Mouse (Mus musculus) neural tube, embryonic 14.5 days (tissue): ENCODE measurements around the gene Sppl2b. TPM values are rescaled to one million over a fixed set of nuclear protein-coding genes. Genes with fewer than 3 reads are reported as not detected.

ENCODE experiments used
- ATAC-seq: fragments of 200-750 bp; cut with Nextera tagmentation; 2 replicates; pipeline ENCODE4 v1.8.0; 2017; ENCODE audit warnings: low read depth, mild to moderate bottlenecking, moderate TSS enrichment, moderate library complexity
- H3K27ac ChIP-seq: fragments of 300-500 bp; sonication (generic); 2 replicates; pipeline ENCODE4 v1.5.1; 2014; ENCODE audit warnings: low read depth, mild to moderate bottlenecking, control low read depth, low read length, moderate library complexity, mixed read lengths
- H3K27me3 ChIP-seq: fragments of 300-500 bp; sonication (generic); 2 replicates; pipeline ENCODE4 v1.6.1; 2014; ENCODE audit warnings: low read length; ENCODE audit not compliant: control insufficient read depth, insufficient read depth
- H3K36me3 ChIP-seq: fragments of 300-500 bp; sonication (generic); 2 replicates; pipeline ENCODE4 v1.6.1; 2014; ENCODE audit warnings: low read length, mixed read lengths; ENCODE audit not compliant: control insufficient read depth, insufficient read depth
- H3K4me1 ChIP-seq: fragments of 300-500 bp; sonication (generic); 2 replicates; pipeline ENCODE4 v1.6.1; 2014; ENCODE audit warnings: low read length; ENCODE audit not compliant: control insufficient read depth, insufficient read depth
- H3K4me2 ChIP-seq: fragments of 300-500 bp; sonication (generic); 2 replicates; pipeline ENCODE4 v1.6.1; 2014; ENCODE audit warnings: mild to moderate bottlenecking, low read depth, low read length, control low read depth
- H3K4me3 ChIP-seq: fragments of 300-500 bp; sonication (generic); 2 replicates; pipeline ENCODE4 v1.5.1; 2014; ENCODE audit warnings: low read depth, low read length, control low read depth, mixed read lengths
- H3K9ac ChIP-seq: fragments of 300-500 bp; sonication (generic); replicated peaks from 2 replicates; pipeline ENCODE4 v1.6.1; 2014; ENCODE audit warnings: low read depth, mild to moderate bottlenecking, control low read depth, low read length, mixed read lengths
- H3K9me3 ChIP-seq: fragments of 300-500 bp; sonication (generic); 2 replicates; pipeline ENCODE4 v1.6.1; 2016; ENCODE audit warnings: low read length; ENCODE audit not compliant: control insufficient read depth
- WGBS: fragments of 180-500 bp; shearing (Covaris S2); extraction: QIAGEN DNeasy Blood & Tissue Kit; methylation state at CpG from one replicate; pipeline ENCODE4 v1.1.7; 2014; 5-methylcytosine and 5-hydroxymethylcytosine counted together
- polyA plus RNA-seq: library from polyadenylated mRNA; unstranded; fragments of >200 nt; fragmentation: Nextera tagmentation; extraction: Ambion mirVana; gene quantifications from 2 replicates; pipeline ENCODE4 v1.2.1, GENCODE M21; 2014

Sppl2b gene
- polyA plus RNA-seq, 1 experiment from 2014 or later = 61.5 TPM

DNA sequence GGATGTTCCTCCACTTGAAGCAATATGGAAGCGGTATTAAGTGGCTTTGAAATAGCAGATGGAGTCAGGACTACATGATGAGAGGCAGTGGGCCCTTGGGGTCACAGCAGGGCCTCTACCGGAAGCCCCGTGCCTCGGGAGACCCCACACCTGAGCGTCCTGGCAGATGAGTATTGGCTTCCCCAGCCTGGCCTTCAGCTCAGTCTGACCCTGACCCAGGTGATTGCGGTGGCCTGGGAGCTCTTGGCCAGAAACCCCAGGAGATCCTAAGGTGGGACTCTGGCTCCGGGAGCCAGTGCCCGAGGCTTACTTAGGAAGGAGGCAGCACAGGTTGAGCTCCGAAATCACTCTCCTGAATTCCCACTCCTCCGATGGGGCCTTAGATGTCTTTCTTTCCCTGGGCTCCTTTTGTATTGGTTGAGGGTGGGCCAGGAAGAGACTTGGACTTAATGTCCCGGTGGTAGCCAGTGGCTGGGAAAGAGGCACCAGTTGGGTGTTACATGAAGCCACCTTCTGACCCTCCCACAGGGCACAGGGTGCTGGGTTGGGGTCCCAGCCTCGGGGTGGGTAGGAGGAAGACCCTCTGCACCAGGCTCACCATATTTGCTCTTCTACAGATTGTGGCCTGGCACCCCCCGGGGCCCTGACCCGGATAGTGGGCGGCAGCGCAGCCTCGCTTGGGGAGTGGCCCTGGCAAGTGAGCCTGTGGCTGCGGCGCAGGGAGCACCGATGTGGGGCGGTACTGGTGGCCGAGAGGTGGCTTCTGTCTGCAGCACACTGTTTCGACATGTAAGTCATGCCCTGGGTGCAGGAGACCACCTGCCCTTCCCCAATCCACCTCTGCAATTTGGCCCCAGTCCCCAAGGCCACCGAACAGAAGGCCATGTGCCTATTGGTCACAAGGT, 41.8 kb downstream of the Sppl2b start:
- Histone ChIP-seq H3K4me1 (peaks cover 19% of the 10 kb centered on the region), H3K27ac (no peak overlapping the region), H3K27me3 (no peaks in the 10 kb centered on the region), H3K4me2 (no peak overlapping the region), H3K4me3 (no peak overlapping the region), H3K9ac (no peak overlapping the region), H3K9me3 (no peaks in the 10 kb centered on the region), H3K36me3 (peaks cover 6% of the 10 kb centered on the region; the same call in 1 of the 2 replicates)
- ATAC-seq = no peak
- 71% methylated on average over 24 of the region's 24 CpGs for WGBS

DNA sequence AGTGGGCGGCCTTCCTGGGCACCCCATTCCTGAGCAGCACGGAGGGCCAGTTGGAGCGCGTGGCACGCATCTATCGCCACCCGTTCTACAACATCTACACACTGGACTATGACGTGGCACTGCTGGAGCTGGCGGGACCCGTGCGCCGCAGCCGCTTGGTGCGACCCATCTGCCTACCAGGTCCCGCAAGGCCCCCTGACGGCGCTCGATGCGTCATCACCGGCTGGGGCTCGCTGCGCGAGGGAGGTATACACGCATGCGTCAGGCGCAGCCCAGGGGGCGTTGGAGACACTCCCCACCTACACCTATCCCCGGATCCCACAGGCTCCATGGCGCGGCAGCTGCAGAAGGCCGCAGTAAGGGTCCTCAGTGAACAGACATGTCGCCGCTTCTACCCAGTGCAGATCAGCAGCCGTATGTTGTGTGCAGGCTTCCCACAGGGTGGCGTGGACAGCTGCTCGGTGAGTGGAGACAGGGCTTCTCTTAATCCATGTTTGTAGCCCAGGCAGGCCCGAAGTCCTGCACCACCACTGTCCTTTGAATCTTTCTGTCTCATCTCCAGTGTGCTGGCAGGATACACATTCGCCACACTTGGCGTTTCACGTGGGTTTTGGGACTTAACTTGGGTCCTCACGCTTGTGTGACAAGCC, 42.9 kb downstream of the Sppl2b start:
- no peaks in the 10 kb centered on the region for H3K27me3 ChIP-seq
- H3K4me2 ChIP-seq = peak overlapping the region; percentile 24; the same call in 1 of the 2 replicates
- no peaks in the 10 kb centered on the region for H3K9me3 ChIP-seq
- no peak overlapping the region for H3K27ac ChIP-seq
- peaks cover 19% of the 10 kb centered on the region for H3K4me1 ChIP-seq
- WGBS = 30% methylated on average over 41 of the region's 41 CpGs
- ATAC-seq = no peak
- H3K9ac ChIP-seq = no peak overlapping the region
- H3K36me3 ChIP-seq = peaks cover 17% of the 10 kb centered on the region
- H3K4me3 ChIP-seq = 0 out of 2 replicates have a peak overlapping the region, but pooled peaks have one; percentile 2

DNA sequence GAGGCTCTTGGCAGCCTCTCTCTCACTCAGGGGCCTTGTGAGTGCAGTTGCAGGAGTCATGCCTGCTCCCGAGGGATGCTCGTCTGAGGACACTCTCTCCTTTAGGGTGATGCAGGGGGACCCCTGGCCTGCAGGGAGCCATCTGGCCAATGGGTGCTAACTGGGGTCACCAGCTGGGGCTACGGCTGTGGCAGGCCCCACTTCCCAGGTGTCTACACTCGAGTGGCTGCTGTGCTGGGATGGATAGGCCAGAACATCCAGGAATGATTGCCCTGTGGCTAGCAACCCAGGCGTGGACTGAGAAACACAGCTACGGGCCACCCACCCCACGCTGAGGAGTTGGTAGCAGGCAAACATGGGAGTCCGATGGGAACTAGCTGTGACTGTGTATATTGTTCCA, 44.0 kb downstream of the Sppl2b start:
- Histone ChIP-seq H3K4me3 (no peak overlapping the region), H3K4me1 (peaks cover 19% of the 10 kb centered on the region), H3K27ac (no peak overlapping the region), H3K4me2 (peak overlapping the region; percentile 93; the same call in 1 of the 2 replicates), H3K27me3 (no peaks in the 10 kb centered on the region), H3K36me3 (peaks cover 28% of the 10 kb centered on the region), H3K9ac (no peak overlapping the region), H3K9me3 (no peaks in the 10 kb centered on the region)
- WGBS = 88% methylated on average over 8 of the region's 8 CpGs
- no peak for ATAC-seq

DNA sequence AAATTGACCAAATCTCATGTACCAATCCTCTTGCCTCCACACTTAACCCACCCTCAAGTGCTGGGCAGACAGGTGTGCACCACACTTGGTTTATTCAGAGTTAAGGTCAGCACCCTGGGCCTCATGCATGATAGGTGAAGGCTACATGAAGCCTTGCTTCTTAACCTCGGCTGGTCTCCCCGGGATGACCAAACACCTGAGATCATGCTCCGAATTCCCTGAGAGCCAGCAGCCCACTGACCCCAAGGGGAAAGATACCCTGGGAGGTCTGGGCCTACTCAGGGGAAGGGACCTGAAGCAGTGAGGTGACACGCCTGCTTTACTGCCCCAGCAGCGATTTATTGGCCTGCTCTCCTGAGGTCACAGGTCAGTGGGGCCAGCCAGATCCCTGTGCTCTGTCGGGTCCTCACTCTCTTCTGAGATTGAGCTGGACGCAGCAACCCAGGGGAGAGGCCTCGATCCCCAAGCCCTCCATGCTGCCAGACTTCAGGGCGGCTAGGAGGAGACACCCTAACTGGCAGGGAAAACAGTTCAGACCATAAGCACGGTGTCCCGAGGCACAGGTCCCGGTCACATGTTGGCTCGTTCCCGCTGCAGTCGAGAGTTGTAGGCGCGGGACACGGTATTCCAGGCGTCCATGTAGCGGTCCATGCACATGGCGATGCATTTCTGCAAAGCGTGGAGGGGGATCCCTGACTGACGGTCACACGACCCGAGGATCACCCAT, 44.7 kb downstream of the Sppl2b start:
- Histone ChIP-seq H3K4me1 (peaks cover 19% of the 10 kb centered on the region), H3K4me3 (peak overlapping the region; percentile 47), H3K9ac (peak overlapping the region; percentile 66), H3K27me3 (no peaks in the 10 kb centered on the region), H3K4me2 (peak overlapping the region; percentile 93), H3K27ac (peak overlapping the region; percentile 69), H3K36me3 (peaks cover 34% of the 10 kb centered on the region), H3K9me3 (no peaks in the 10 kb centered on the region)
- WGBS = 16% methylated on average over 25 of the region's 25 CpGs
- ATAC-seq = peak; percentile 0; the same call in 1 of the 2 replicates

DNA sequence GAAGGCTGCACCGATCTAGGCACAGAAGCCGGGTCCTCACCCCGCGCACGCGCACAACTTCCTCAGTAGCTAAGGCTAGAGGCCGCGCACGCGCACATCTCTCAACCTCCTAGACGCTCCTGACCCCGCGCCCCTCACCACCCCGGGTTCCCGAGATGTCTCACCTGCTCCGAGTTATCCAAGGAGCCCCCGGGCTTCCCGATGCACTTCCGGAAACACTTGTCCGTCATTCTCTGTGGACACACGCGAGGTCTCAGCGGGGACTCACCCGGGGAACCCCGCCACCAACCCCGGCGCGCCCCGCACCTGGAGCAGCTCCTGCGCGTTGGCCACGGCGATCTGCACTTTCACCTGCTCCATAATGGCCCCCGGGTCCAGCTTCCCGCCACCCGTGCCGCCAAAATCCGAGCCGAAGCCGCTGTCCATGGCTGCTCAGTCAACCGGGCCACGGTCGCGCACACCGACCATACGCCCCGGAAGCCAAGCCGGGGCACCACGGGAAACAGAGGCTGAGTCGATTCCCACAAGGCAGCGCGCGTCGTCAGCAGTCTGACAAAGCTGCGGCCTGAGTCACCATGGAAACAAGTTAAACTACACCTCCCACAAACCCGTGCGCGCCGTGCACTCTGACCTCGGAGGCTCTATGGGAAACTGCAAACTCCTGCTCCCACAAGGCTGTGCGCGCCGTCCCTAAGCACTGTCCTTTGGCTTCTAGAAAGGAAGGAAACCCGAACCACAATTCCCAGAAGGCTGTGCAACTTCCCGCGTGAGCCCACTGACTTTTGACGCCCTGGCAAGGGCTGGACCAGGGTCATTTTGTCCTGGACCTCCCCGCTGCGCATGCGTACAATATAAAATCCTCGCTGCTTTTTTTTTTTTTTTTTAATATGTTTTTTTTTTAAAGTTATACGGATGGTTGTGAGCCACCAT, 45.5 kb downstream of the Sppl2b start, which contains the start of gene Timm13:
Timm13 (minus strand) TSS at position 652 of the 930 bp plus-strand sequence.
- no peaks in the 10 kb centered on the region for H3K27me3 ChIP-seq
- under 1% methylated on average over 72 of the region's 72 CpGs for WGBS
- H3K9ac ChIP-seq = peak within 1 kb of the TSS; percentile 66
- peaks cover 19% of the 10 kb centered on the region for H3K4me1 ChIP-seq
- H3K4me2 ChIP-seq = peak within 1 kb of the TSS; percentile 93
- peaks cover 41% of the 10 kb centered on the region for H3K36me3 ChIP-seq
- H3K4me3 ChIP-seq = peak within 1 kb of the TSS; percentile 47
- ATAC-seq = peak; percentile 95
- peak within 1 kb of the TSS; percentile 69 for H3K27ac ChIP-seq
- no peaks in the 10 kb centered on the region for H3K9me3 ChIP-seq

DNA sequence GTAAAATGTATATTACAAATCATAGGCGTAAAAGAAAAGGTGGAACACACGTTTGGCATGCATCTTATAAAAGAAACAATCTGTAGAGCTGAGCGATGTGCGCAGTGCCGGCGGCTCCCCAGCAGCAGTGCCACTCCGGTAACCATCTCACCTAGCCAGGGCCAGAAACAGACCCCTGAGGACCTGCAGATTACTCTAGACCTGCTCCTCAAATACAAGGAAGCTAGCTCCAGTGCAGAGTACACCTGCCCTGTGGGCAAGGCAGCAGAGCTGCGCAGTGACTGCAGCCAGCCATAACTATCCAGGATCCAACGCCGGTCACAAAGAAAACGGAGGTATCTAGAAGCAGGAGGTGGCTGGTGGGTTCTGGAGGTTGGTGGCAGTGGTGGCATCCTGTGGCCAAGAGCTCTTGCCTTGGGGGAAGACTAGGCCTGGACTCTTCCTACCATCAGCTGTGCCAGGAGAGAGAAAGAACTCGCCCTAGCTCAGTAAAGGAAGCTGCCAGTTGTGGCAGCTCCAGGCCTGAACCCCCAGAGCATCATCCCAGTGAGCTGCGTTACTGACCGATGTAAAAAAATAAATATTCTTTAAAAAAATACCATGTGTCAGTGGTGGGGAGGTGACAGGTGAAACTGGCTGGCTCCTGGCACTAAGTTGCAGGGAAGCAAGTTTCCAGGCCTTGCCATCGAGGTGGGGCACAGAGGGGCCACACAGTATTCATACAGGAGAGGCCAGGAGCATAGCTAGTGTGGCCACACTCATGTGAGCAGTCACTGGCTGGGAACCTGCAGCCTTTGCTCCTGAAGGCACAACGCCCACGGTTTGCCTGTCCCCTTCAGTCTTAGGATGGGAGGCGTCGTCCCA, 46.6 kb downstream of the Sppl2b start:
- Histone ChIP-seq H3K9me3 (no peaks in the 10 kb centered on the region), H3K4me3 (peak overlapping the region; percentile 47; the same call in 1 of the 2 replicates), H3K9ac (0 out of 2 replicates have a peak overlapping the region, but pooled peaks have one; percentile 4), H3K27ac (0 out of 2 replicates have a peak overlapping the region, but pooled peaks have one; percentile 39), H3K4me2 (peak overlapping the region; percentile 93; the same call in 1 of the 2 replicates), H3K27me3 (no peaks in the 10 kb centered on the region), H3K4me1 (peaks cover 19% of the 10 kb centered on the region), H3K36me3 (peaks cover 49% of the 10 kb centered on the region)
- no peak for ATAC-seq
- WGBS = 88% methylated on average over 19 of the region's 19 CpGs

DNA sequence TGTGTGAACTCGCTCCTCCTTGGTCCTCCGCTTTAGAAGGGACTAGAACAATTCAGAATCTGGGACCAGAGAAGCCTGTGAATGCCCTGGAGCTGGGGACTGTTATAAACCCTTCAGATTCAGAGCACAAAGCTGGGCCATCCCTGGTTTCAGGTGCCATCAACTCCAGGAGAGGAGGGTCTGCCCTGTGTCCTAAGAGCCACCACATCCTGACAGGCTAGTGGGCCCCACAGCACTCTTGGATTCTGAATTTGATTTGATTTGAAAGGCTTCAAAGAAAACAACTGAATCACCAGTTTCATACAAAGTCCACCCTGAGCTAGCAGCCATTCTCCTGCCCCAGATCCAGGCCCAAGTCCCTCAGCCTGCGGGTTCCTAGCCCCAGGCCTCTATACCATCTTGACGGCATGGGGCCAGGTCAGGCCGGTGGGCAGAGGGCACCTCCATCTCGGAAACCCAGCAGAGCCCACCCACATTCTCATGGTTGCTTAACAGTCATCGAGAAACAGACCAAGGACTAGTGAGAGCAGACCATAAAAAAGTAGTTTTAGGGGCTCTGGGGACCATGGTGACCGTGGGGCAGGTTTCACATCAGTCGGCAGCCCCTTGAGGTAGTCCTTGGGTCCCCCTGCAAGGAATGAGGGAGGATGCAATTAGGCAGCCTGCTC, 47.3 kb downstream of the Sppl2b start:
- H3K27ac ChIP-seq = no peak overlapping the region
- no peak overlapping the region for H3K4me3 ChIP-seq
- no peak overlapping the region for H3K9ac ChIP-seq
- H3K4me2 ChIP-seq = no peak overlapping the region
- peaks cover 19% of the 10 kb centered on the region for H3K4me1 ChIP-seq
- ATAC-seq = no peak
- no peaks in the 10 kb centered on the region for H3K9me3 ChIP-seq
- H3K36me3 ChIP-seq = peaks cover 52% of the 10 kb centered on the region
- H3K27me3 ChIP-seq = no peaks in the 10 kb centered on the region
- WGBS = 87% methylated on average over 9 of the region's 9 CpGs
